Mouse (Mus musculus): ENCODE measurements at regions not wholly inside any gene's neighbourhood (a gene's known extent, or its start where the extent isn't known, plus 50 kb on each side); places are given as distances from the start of the nearest gene placed in this dataset.

DNA sequence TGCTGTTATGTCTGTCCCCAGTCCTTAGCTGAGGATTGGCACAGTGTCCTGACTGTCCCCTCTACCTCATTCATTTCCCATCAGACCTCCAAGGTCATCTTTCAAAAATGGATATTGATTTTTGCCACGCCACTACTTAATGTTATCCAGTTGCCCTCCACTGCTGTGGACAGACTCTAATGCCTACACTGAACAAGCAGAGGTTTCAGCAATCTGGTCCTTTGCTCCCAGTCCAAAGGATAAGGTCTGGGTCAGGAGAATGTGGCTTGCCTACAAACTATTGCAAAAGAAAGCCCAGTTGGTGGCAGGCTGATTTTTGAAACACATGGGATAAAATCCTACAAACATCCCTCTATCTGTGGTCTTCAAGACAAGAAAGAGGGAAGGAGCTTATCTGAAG, 280.0 kb upstream of the Veph1 start:
- TF ChIP-seq CTCF (IDR thresholded peaks at IDR 0.05; ENCODE audit: low read depth, low read length) (no peak), POLR2A (IDR thresholded peaks at IDR 0.05; ENCODE audit: extremely low read depth, insufficient read depth, low read length) (no peak)
